Mouse (Mus musculus) cerebellum, postnatal 36 days (tissue): Measurements from ENCODE around the gene Krt13.

ENCODE experiments used
- DNase-seq, 2 experiments: peaks; one replicate each; pipeline ENCODE4 v3.0.0; 2021 to 2022; ENCODE audit warnings: mixed read lengths in 2 of 2

Krt13 gene

GRCm38 (mm10) chr11:100105576-100106122 is 15.7 kb downstream of the Krt13 start, which contains the start of gene Krt36:
TSS of gene Krt36 (minus strand) at chr11:100105626.
- no peak for DNase-seq

- DNase-seq = no peak
These were observed 18.5 kb downstream of the Krt13 start for GRCm38 (mm10) chr11:100102693-100103429.

- no peak for DNase-seq
These were observed 21.0 kb downstream of the Krt13 start for GRCm38 (mm10) chr11:100100391-100100790.

- DNase-seq = no peak
These were observed 23.5 kb downstream of the Krt13 start for GRCm38 (mm10) chr11:100097819-100098218.

- no peak for DNase-seq
These were observed 25.2 kb downstream of the Krt13 start, which contains the start of gene Krt35 for GRCm38 (mm10) chr11:100096141-100096540. TSS of gene Krt35 (minus strand) at chr11:100096241.

GRCm38 (mm10) chr11:100088378-100089025 is 32.9 kb downstream of the Krt13 start:
- no peak for DNase-seq

GRCm38 (mm10) chr11:100087861-100088260 is 33.5 kb downstream of the Krt13 start, which contains the start of gene Krt32:
TSS of gene Krt32 (minus strand) at chr11:100088226.
- no peak for DNase-seq

GRCm38 (mm10) chr11:100073873-100074272 is 47.5 kb downstream of the Krt13 start:
- DNase-seq = no peak
